Mouse (Mus musculus) left cerebral cortex, postnatal 14 days (tissue): ENCODE data around the gene Rere. TPM values are rescaled to one million over a fixed set of nuclear protein-coding genes. Genes with fewer than 3 reads are reported as not detected.

Source experiments
- DNase-seq, 2 experiments: peaks; one replicate each; pipeline ENCODE4 v3.0.0; 2021 to 2022; ENCODE audit warnings: low spot score in 2 of 2, mixed read lengths in 1 of 2
- intact Hi-C: fragments of 180-260 bp; cut with DNase I; formaldehyde crosslinking; loops from one replicate; pipeline ENCODE4 v1.15.1; 2025
- long read RNA-seq, 2 experiments: library from polyadenylated mRNA; stranded (forward); transcript quantifications; one replicate each; pipeline ENCODE4 v2.0.0; 2021
- total RNA-seq, 2 experiments: library from RNA; stranded (reverse); gene quantifications; 2 replicates each; pipeline ENCODE4 v1.2.3; 2021

The Rere gene
- 100 to 1,000 TPM in 1 of 2 experiments, 10 to 100 TPM in 1; 95.6 to 100 TPM for total RNA-seq
- long read RNA-seq, experiment 1, partial matches to known transcripts = 22 of 36 reads
- long read RNA-seq, experiment 1, other reads (novel, unspliced or antisense) = 12 of 36 reads
- long read RNA-seq, experiment 2, full-length matches to known transcripts = 2 of 31 reads
- long read RNA-seq, experiment 2, partial matches to known transcripts = 10 of 31 reads
- long read RNA-seq, experiment 2, other reads (novel, unspliced or antisense) = 19 of 31 reads

GRCm38 (mm10) chr4:150281018-150281761 is at the start of gene Rere:
TSS of gene Rere (plus strand) at chr4:150281646.
- peak; percentile 98 to 99 for DNase-seq
- intact Hi-C loops = loop anchor here (5.0 kb wide), 2 partner anchors 51 to 186 kb away; no protein-coding TSS in a partner anchor

GRCm38 (mm10) chr4:150231871-150232270 is 49.6 kb upstream of the Rere start:
- DNase-seq = peak in 1 of 2 experiments; percentile 46
- intact Hi-C loops = no loop called here

GRCm38 (mm10) chr4:150234599-150235327 is 46.7 kb upstream of the Rere start:
- DNase-seq = peak; percentile 54 to 74
- intact Hi-C loops = no loop called here

- intact Hi-C loops = no loop called here
- DNase-seq = no peak
These were observed 45.9 kb upstream of the Rere start for GRCm38 (mm10) chr4:150235585-150235984.

GRCm38 (mm10) chr4:150236031-150236430 is 45.4 kb upstream of the Rere start:
- no peak for DNase-seq
- intact Hi-C loops = no loop called here

- intact Hi-C loops = no loop called here
These were observed 44.6 kb upstream of the Rere start, which contains the start of gene Eno1 for GRCm38 (mm10) chr4:150236521-150237481. TSS of gene Eno1 (plus strand) at chr4:150236721.

GRCm38 (mm10) chr4:150237636-150238361 is 43.6 kb upstream of the Rere start:
- DNase-seq = no peak
- intact Hi-C loops = no loop called here

More at GRCm38 (mm10) chr4:150236521-150237481, 44.6 kb upstream of the Rere start, which contains the start of gene Eno1:
- peak; percentile 95 to 97 for DNase-seq

GRCm38 (mm10) chr4:150238433-150239086 is 42.9 kb upstream of the Rere start:
- intact Hi-C loops = no loop called here
- no peak for DNase-seq

GRCm38 (mm10) chr4:150239087-150239480 is 42.4 kb upstream of the Rere start:
- DNase-seq = no peak
- intact Hi-C loops = no loop called here

- no peak for DNase-seq
- intact Hi-C loops = no loop called here
These were observed 41.9 kb upstream of the Rere start for GRCm38 (mm10) chr4:150239503-150239902.

- intact Hi-C loops = no loop called here
- DNase-seq = peak; percentile 86 to 94
These were observed 41.5 kb upstream of the Rere start for GRCm38 (mm10) chr4:150239951-150240368.

- no peak for DNase-seq
These were observed 41.0 kb upstream of the Rere start for GRCm38 (mm10) chr4:150240381-150240886.

GRCm38 (mm10) chr4:150241708-150242107 is 39.7 kb upstream of the Rere start:
- intact Hi-C loops = no loop called here
- DNase-seq = no peak

More at GRCm38 (mm10) chr4:150240381-150240886, 41.0 kb upstream of the Rere start:
- intact Hi-C loops = no loop called here

GRCm38 (mm10) chr4:150242745-150243144 is 38.7 kb upstream of the Rere start:
- intact Hi-C loops = no loop called here
- no peak for DNase-seq

GRCm38 (mm10) chr4:150245876-150246275 is 35.6 kb upstream of the Rere start:
- DNase-seq = no peak
- intact Hi-C loops = no loop called here

GRCm38 (mm10) chr4:150248009-150248408 is 33.4 kb upstream of the Rere start:
- DNase-seq = peak; percentile 79 to 86
- intact Hi-C loops = no loop called here

GRCm38 (mm10) chr4:150248917-150249316 is 32.5 kb upstream of the Rere start:
- intact Hi-C loops = no loop called here
- no peak for DNase-seq
